Mouse (Mus musculus): Measurements from ENCODE around the gene Sox6.

Gene Sox6

GRCm38 (mm10) chr7:115491721-115492120 lies 546.9 kb downstream of the Sox6 start:
- in situ Hi-C loops (cut with MboI, MseI) = loop anchor here (5.0 to 25.0 kb wide), 2 partner anchors 34 to 1404 kb away; no protein-coding TSS in a partner anchor

GRCm38 (mm10) chr7:115489608-115490007 lies 549.0 kb downstream of the Sox6 start:
- in situ Hi-C loops (cut with MboI, MseI) = loop anchor here (5.0 to 25.0 kb wide), 2 partner anchors 32 to 1402 kb away; no protein-coding TSS in a partner anchor

GRCm38 (mm10) chr7:115486431-115486830 lies 552.2 kb downstream of the Sox6 start:
- in situ Hi-C loops (cut with MboI, MseI) = loop anchor here (25.0 kb wide), 1 partner anchor 1399 kb away; no protein-coding TSS in a partner anchor

GRCm38 (mm10) chr7:115485664-115486409 lies 552.8 kb downstream of the Sox6 start:
- in situ Hi-C loops (cut with MboI, MseI) = loop anchor here (25.0 kb wide), 1 partner anchor 1399 kb away; no protein-coding TSS in a partner anchor

GRCm38 (mm10) chr7:115477763-115478162 lies 560.8 kb downstream of the Sox6 start:
- in situ Hi-C loops (cut with MboI, MseI) = loop anchor here (25.0 kb wide), 1 partner anchor 1390 kb away; no protein-coding TSS in a partner anchor

- in situ Hi-C loops (cut with MboI, MseI) = loop anchor here (25.0 kb wide), 1 partner anchor 1390 kb away; no protein-coding TSS in a partner anchor
Measured at GRCm38 (mm10) chr7:115476881-115477665, 561.5 kb downstream of the Sox6 start.

- in situ Hi-C loops (cut with MboI, MseI) = loop anchor here (25.0 kb wide), 1 partner anchor 1388 kb away; no protein-coding TSS in a partner anchor
Measured at GRCm38 (mm10) chr7:115475176-115475575, 563.4 kb downstream of the Sox6 start.

GRCm38 (mm10) chr7:115474115-115474514 lies 564.5 kb downstream of the Sox6 start:
- in situ Hi-C loops (cut with MboI, MseI) = no loop called here

- in situ Hi-C loops (cut with MboI, MseI) = no loop called here
Measured at GRCm38 (mm10) chr7:115472850-115473249, 565.7 kb downstream of the Sox6 start.

- in situ Hi-C loops (cut with MboI, MseI) = no loop called here
Measured at GRCm38 (mm10) chr7:115471521-115471920, 567.1 kb downstream of the Sox6 start.

- in situ Hi-C loops (cut with MboI, MseI) = no loop called here
Measured at GRCm38 (mm10) chr7:115466811-115467210, 571.8 kb downstream of the Sox6 start.

GRCm38 (mm10) chr7:115463367-115463766 lies 575.2 kb downstream of the Sox6 start:
- in situ Hi-C loops (cut with MboI, MseI) = no loop called here

- in situ Hi-C loops (cut with MboI, MseI) = no loop called here
Measured at GRCm38 (mm10) chr7:115462276-115462675, 576.3 kb downstream of the Sox6 start.

- in situ Hi-C loops (cut with MboI, MseI) = loop anchor here (5.0 kb wide), 1 partner anchor 37 kb away; no protein-coding TSS in a partner anchor
Measured at GRCm38 (mm10) chr7:115454988-115455387, 583.6 kb downstream of the Sox6 start.

GRCm38 (mm10) chr7:115453713-115454073 lies 584.9 kb downstream of the Sox6 start:
- in situ Hi-C loops (cut with MboI, MseI) = no loop called here

GRCm38 (mm10) chr7:115453042-115453712 lies 585.4 kb downstream of the Sox6 start:
- in situ Hi-C loops (cut with MboI, MseI) = no loop called here

GRCm38 (mm10) chr7:115450431-115451195 lies 588.0 kb downstream of the Sox6 start:
- in situ Hi-C loops (cut with MboI, MseI) = no loop called here

GRCm38 (mm10) chr7:115448403-115449025 lies 590.1 kb downstream of the Sox6 start:
- in situ Hi-C loops (cut with MboI, MseI) = no loop called here

- in situ Hi-C loops (cut with MboI, MseI) = no loop called here
Measured at GRCm38 (mm10) chr7:115447091-115447490, 591.5 kb downstream of the Sox6 start.

GRCm38 (mm10) chr7:115446481-115447016 lies 592.0 kb downstream of the Sox6 start:
- in situ Hi-C loops (cut with MboI, MseI) = no loop called here
